17 mouse cellular contexts compared by ENCODE assay signal in the genomic region with DNA sequence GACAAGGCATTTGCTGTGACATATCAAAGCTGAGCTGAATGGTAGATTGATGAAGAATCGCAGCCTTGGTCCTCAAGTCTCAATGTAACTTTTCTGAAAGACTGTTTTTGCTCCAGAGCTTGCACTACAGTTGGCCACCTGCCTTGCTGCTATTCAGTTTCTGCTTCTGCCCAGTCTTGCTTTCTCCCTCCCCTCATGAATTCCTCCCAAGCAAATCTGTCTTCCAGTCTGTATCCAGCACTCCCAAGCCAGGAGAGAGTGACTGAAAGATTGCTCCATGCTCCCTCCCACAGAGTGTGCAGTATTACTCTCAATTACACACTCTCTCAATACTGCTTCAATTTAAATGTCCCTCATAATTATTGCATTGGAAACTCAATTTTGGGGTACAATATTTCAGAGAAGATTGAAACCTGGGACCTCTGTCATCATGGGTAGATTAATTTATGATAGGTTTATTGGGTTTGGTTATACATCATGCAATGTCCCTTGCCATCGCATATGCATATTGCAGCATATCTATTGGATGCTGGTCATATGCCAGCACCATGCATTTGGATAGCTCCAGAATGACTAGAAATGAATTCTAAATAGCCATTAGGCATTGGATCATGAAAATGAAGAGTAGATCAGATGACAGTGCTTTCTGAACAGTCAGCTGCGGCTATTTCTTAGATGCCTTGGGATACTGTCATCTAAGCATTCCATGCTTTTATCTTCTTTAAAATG.
"Had no signal": no experiment of that assay in that cellular context is flagged by ENCODE, and none has a peak within 500 bp of the region (broad histone marks: within the 10 kb centered on the region; RNA-seq: fewer than 3 reads in every experiment).

No protein-coding gene starts in this region.

- H3K4me1 ChIP-seq: intestine, embryonic 15.5 days; limb, embryonic 10.5 days; liver, embryonic 15.5 days; midbrain, embryonic 10.5 days; neural tube, embryonic 13.5 days had no signal

- ATAC-seq: intestine, embryonic 15.5 days; lung, postnatal 0 days had no signal

- DNase-seq: kidney, adult 18-20 months; kidney, postnatal 10 days; kidney, postnatal 4 days; lung, adult 2 months; lung, postnatal 36 days; midbrain, embryonic 14.5 days; thymus, adult 2 months; thymus, postnatal 25 days had no signal

- H3K27ac ChIP-seq: intestine, embryonic 15.5 days; left cerebral cortex, adult 2 months; limb, embryonic 10.5 days; liver, embryonic 15.5 days; midbrain, embryonic 10.5 days; neural tube, embryonic 13.5 days had no signal

- H3K4me3 ChIP-seq: intestine, embryonic 15.5 days; left cerebral cortex, adult 2 months; limb, embryonic 10.5 days; liver, embryonic 15.5 days; midbrain, embryonic 10.5 days; myocyte; neural tube, embryonic 13.5 days had no signal

- H3K27me3 ChIP-seq: intestine, embryonic 15.5 days; liver, embryonic 15.5 days; neural tube, embryonic 13.5 days had no signal

- H3K4me2 ChIP-seq: intestine, embryonic 15.5 days; liver, embryonic 11.5 days; liver, embryonic 15.5 days; neural tube, embryonic 13.5 days had no signal

- H3K9ac ChIP-seq: intestine, embryonic 15.5 days; liver, embryonic 15.5 days; neural tube, embryonic 13.5 days had no signal

- H3K9me3 ChIP-seq: intestine, embryonic 15.5 days; limb, embryonic 10.5 days; liver, embryonic 15.5 days; midbrain, embryonic 10.5 days; neural tube, embryonic 13.5 days had no signal

- H3K36me3 ChIP-seq: intestine, embryonic 15.5 days; limb, embryonic 10.5 days; liver, embryonic 15.5 days; midbrain, embryonic 10.5 days; neural tube, embryonic 13.5 days had no signal
